Mouse (Mus musculus) limb, embryonic 15.5 days (tissue): ENCODE measurements around the gene Edn1. TPM values are rescaled to one million over a fixed set of nuclear protein-coding genes. Genes with fewer than 3 reads are reported as not detected.

ENCODE experiments used
- ATAC-seq: fragments of 200-750 bp; cut with Nextera tagmentation; 2 replicates; pipeline ENCODE4 v1.8.0; 2017; ENCODE audit warnings: low read depth, moderate TSS enrichment; ENCODE audit not compliant: insufficient number of reproducible peaks, low FRiP score, low TSS enrichment
- H3K27ac ChIP-seq: fragments of 300-500 bp; sonication (generic); 2 replicates; pipeline ENCODE4 v1.5.1; 2015; ENCODE audit warnings: moderate library complexity, mild to moderate bottlenecking, inconsistent platforms
- H3K27me3 ChIP-seq: fragments of 300-500 bp; sonication (generic); 2 replicates; pipeline ENCODE4 v1.6.1; 2015; ENCODE audit warnings: inconsistent platforms
- H3K36me3 ChIP-seq: fragments of 300-500 bp; sonication (generic); 2 replicates; pipeline ENCODE4 v1.6.1; 2015; ENCODE audit warnings: inconsistent platforms
- H3K4me1 ChIP-seq: fragments of 300-500 bp; sonication (generic); 2 replicates; pipeline ENCODE4 v1.6.1; 2015; ENCODE audit warnings: inconsistent platforms
- H3K4me2 ChIP-seq: fragments of 300-500 bp; sonication (generic); 2 replicates; pipeline ENCODE4 v1.6.1; 2015; ENCODE audit warnings: mild to moderate bottlenecking, inconsistent platforms
- H3K4me3 ChIP-seq: fragments of 300-500 bp; sonication (generic); 2 replicates; pipeline ENCODE4 v1.5.1; 2015; ENCODE audit warnings: mild to moderate bottlenecking, inconsistent platforms
- H3K9ac ChIP-seq: fragments of 300-500 bp; sonication (generic); 2 replicates; pipeline ENCODE4 v1.6.1; 2015; ENCODE audit warnings: inconsistent platforms
- H3K9me3 ChIP-seq: fragments of 300-500 bp; sonication (generic); 2 replicates; pipeline ENCODE4 v1.6.1; 2016; ENCODE audit warnings: inconsistent platforms
- WGBS: fragments of 180-500 bp; shearing (Covaris S2); methylation state at CpG from one replicate; pipeline ENCODE4 v1.1.7; 2015; 5-methylcytosine and 5-hydroxymethylcytosine counted together
- polyA plus RNA-seq: library from polyadenylated mRNA; unstranded; fragments of >200 nt; fragmentation: Nextera tagmentation; extraction: Ambion mirVana; gene quantifications from 2 replicates; pipeline ENCODE4 v1.2.1, GENCODE M21; 2015

The Edn1 gene
- polyA plus RNA-seq, 1 experiment from 2014 or later, result 5.9 TPM

GRCm38 (mm10) chr13:42298766-42299165, 2.5 kb upstream of the Edn1 start:
- Histone ChIP-seq H3K4me2 (no peak overlapping the region), H3K9me3 (no peaks in the 10 kb centered on the region), H3K4me1 (peaks cover 16% of the 10 kb centered on the region; the same call in 1 of the 2 replicates), H3K9ac (no peak overlapping the region), H3K27ac (peak overlapping the region; percentile 27; the same call in 1 of the 2 replicates), H3K27me3 (peaks cover 21% of the 10 kb centered on the region), H3K36me3 (no peaks in the 10 kb centered on the region), H3K4me3 (no peak overlapping the region)
- ATAC-seq, result no peak

DNA sequence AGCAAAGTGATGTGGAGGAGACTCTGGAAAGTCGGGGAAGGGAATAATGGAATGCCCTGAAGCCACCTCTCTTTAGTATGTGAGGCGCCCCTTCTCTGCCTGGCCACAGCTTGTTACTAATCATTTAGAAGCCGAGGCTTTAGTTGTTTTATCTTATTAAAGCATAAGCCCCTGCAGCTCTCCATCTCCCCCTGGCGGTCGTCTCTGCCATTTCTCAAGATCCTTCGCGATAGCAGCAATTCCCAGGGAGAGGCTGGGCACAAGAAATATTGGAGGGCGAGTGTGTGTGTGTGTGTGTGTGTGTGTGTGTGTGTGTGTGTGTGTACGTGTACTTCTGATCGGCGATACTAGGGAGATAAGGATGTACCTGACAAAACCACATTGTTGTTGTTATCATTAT, 709 bp upstream of the Edn1 start:
- Histone ChIP-seq H3K4me2 (peak overlapping the region; percentile 73), H3K9ac (no peak overlapping the region), H3K36me3 (no peaks in the 10 kb centered on the region), H3K9me3 (no peaks in the 10 kb centered on the region), H3K4me3 (peak overlapping the region; percentile 43), H3K27me3 (peaks cover 27% of the 10 kb centered on the region), H3K27ac (no peak overlapping the region), H3K4me1 (peaks cover 16% of the 10 kb centered on the region; the same call in 1 of the 2 replicates)
- ATAC-seq, result no peak
- WGBS, result 5% methylated on average over 11 of the region's 11 CpGs

DNA sequence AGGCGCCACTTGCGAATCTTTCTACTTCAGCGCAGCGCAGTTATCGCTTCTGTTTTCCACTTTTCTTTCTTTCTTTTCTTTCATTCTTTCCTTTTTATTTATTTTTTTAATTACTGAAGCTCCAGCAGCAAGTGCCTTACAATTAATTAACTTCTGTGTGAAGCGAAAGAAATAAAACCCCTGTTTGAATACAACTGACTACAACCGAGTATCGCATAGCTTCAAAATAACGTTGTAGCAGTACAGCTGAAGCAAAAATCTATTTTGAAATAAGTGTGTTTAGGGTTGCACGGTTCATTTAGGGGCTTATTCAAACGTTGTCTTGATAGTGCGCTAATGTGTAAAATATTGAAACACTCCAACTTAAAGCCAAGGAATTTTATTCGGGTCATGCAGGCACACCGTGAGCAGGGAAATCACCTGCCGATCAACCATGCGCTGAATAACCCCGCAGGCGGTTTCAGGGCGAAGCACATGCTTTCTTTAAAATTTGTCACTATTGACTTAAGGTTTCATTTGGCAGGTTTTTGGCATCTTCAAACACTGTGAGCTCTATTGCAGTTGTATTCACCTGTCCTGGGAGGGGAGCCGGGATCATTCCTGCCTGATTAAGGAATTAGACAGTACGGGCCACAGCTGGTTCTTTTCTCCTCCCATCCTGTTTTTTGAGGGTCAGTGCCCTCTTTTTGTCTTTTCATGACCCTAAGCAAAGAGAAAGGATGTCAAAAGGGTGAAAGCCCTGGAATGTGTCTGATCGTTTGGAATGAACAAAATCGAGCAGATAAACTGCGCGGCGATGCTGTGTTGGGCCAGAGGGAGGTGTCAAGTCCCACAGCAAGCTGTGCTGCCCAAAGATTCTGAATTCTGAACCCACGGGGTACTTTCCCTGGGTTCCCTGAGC, 935 bp downstream of the Edn1 start:
- WGBS, result 23% methylated on average over 27 of the region's 27 CpGs
- Histone ChIP-seq H3K9ac (peak overlapping the region; percentile 4; the same call in 1 of the 2 replicates), H3K27me3 (peaks cover 27% of the 10 kb centered on the region), H3K4me3 (peak overlapping the region; percentile 43), H3K4me1 (peaks cover 20% of the 10 kb centered on the region; the same call in 1 of the 2 replicates), H3K36me3 (no peaks in the 10 kb centered on the region), H3K4me2 (peak overlapping the region; percentile 73), H3K27ac (no peak overlapping the region), H3K9me3 (no peaks in the 10 kb centered on the region)
- ATAC-seq, result no peak

DNA sequence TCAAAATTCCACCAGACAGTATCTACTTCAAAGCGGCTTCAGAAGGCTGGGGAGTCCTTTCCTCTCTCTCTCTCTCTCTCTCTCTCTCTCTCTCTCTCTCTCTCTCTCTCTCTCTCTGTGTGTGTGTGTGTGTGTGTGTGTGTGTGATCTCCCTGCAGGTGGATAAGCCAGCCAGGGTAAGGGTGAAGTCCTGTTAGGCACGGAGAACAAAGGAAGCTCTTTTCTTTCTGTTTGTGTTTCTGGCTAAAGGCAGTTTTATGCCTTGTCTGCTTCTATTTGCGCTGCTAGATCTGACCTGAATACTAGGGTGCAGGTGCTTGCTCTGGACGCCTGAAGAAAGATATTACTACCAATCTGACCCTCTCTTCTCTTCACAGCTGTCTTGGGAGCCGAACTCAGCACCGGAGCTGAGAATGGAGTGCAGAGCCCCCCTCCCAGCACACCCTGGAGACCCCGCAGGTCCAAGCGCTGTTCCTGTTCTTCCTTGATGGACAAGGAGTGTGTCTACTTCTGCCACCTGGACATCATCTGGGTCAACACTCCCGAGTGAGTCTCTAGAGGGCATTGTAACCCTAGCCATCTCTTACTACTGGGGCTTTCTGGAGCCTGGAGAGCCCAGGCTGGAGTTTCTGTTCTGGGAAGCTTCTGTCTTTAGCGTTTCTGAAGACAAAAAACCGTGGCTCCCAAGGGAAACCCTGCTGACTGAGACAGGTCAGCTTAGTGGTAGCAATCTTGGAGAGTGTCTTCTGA, 2.1 kb downstream of the Edn1 start:
- peak overlapping the region; percentile 43; the same call in 1 of the 2 replicates for H3K4me3 ChIP-seq
- no peak for ATAC-seq
- H3K9me3 ChIP-seq, result no peaks in the 10 kb centered on the region
- no peak overlapping the region for H3K4me2 ChIP-seq
- H3K27ac ChIP-seq, result no peak overlapping the region
- H3K36me3 ChIP-seq, result no peaks in the 10 kb centered on the region
- H3K4me1 ChIP-seq, result peaks cover 17% of the 10 kb centered on the region; the same call in 1 of the 2 replicates
- no peak overlapping the region for H3K9ac ChIP-seq
- 45% methylated on average over 11 of the region's 11 CpGs for WGBS
- peaks cover 27% of the 10 kb centered on the region for H3K27me3 ChIP-seq

DNA sequence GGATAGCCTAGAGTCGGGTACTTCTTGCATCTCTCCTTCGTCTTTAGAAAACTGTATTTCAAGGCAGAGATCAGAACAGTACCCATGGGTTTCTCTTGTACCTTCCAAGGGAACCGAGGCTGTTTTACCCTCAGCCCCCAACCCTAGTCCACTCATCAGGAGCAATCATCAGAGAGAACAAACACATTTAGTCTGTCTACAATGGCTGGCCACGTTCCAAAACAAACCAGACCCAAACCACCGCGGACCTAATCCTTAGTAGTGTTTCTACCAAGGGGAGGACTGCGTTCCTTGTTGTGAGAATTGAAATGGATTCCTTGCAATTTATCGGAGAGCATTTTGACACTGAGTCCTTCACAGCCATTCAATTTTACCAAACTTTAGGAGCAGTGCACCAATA, 2.9 kb downstream of the Edn1 start:
- H3K4me1 ChIP-seq, result peaks cover 13% of the 10 kb centered on the region; the same call in 1 of the 2 replicates
- H3K36me3 ChIP-seq, result no peaks in the 10 kb centered on the region
- no peak for ATAC-seq
- 66% methylated on average over 8 of the region's 8 CpGs for WGBS
- H3K4me3 ChIP-seq, result no peak overlapping the region
- H3K9me3 ChIP-seq, result no peaks in the 10 kb centered on the region
- H3K9ac ChIP-seq, result no peak overlapping the region
- H3K27ac ChIP-seq, result no peak overlapping the region
- H3K27me3 ChIP-seq, result peaks cover 27% of the 10 kb centered on the region
- H3K4me2 ChIP-seq, result no peak overlapping the region

DNA sequence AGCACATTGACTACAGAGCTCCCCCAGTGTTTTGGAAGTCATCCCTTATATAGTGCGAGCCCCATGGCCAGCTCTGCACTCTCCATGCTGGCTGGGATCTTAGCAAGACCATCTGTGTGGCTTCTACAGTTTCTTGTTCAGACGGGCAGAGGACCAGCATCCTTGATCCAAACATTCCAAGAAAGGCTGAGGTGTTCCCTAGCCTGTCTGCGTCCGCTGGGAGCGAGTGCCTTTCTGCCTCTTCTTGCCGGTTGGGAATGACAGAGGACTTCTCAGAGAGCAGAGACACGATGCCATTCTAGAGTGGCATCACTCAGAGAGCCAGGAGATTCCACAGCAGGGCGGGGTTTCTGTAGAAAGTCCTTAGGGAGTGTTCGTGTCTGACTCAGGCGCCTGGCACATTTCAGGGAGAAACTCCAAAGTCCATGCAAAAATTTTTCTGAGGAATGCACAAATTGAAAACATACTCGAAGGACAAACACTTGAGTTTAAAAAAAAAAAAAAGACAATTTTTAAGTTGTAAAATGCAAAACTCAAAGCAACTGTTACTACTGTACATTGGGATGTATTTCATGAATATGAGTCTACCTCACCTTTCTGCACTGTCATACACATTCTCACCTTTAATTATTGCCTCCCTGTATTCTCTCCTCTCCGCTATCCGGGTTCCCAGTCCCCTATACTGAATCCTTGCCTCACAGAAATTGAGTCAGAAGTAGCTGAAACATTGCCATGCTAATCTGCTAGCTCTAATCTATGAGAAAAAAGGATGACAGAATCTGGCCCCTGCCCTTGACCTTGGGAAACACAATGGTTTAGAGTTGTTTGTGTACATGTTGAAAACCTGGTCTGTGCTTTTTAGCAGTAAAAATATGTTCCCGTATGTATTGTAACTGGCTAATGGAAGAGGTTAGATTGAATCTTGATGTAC, 5.9 kb downstream of the Edn1 start:
- no peak overlapping the region for H3K27ac ChIP-seq
- WGBS, result 59% methylated on average over 14 of the region's 14 CpGs
- no peak overlapping the region for H3K4me3 ChIP-seq
- H3K27me3 ChIP-seq, result peaks cover 21% of the 10 kb centered on the region
- ATAC-seq, result no peak
- no peak overlapping the region for H3K9ac ChIP-seq
- H3K4me2 ChIP-seq, result no peak overlapping the region
- no peaks in the 10 kb centered on the region for H3K36me3 ChIP-seq
- no peaks in the 10 kb centered on the region for H3K9me3 ChIP-seq
- peaks cover 13% of the 10 kb centered on the region for H3K4me1 ChIP-seq

GRCm38 (mm10) chr13:42308368-42309103, 7.3 kb downstream of the Edn1 start:
- 68% methylated on average over 16 of the region's 16 CpGs for WGBS
- Histone ChIP-seq H3K9ac (no peak overlapping the region), H3K4me3 (no peak overlapping the region), H3K27me3 (peaks cover 8% of the 10 kb centered on the region), H3K36me3 (no peaks in the 10 kb centered on the region), H3K4me2 (no peak overlapping the region), H3K4me1 (peaks cover 7% of the 10 kb centered on the region), H3K9me3 (no peaks in the 10 kb centered on the region), H3K27ac (no peak overlapping the region)
- no peak for ATAC-seq

GRCm38 (mm10) chr13:42309804-42310203, 8.5 kb downstream of the Edn1 start:
- Histone ChIP-seq H3K9me3 (no peaks in the 10 kb centered on the region), H3K4me3 (no peak overlapping the region), H3K36me3 (no peaks in the 10 kb centered on the region), H3K27me3 (no peaks in the 10 kb centered on the region), H3K4me1 (peaks cover 7% of the 10 kb centered on the region), H3K9ac (no peak overlapping the region), H3K4me2 (no peak overlapping the region), H3K27ac (no peak overlapping the region)
- WGBS, result 27% methylated on average over 11 of the region's 11 CpGs
- ATAC-seq, result no peak

DNA sequence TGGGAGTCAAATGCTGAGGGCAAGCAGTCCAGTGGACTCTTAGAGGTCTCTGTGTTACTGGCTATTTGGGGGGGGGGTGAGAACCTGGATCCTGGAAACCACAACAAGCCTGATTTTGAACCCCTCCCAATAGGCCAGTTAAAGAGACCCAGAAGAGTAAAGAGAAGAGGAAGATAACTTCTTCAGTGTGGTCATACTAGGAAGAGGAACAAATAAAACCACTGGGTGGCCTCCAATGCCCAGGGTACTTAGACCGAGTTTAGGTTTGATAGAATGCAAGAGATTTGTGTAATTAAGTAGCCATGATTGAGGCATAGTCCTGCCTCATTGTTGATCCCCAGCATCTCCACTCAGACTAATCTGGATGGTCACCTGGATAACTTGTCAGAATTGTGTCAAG, 14.4 kb downstream of the Edn1 start:
- Histone ChIP-seq H3K9me3 (no peaks in the 10 kb centered on the region), H3K36me3 (no peaks in the 10 kb centered on the region), H3K9ac (no peak overlapping the region), H3K27me3 (no peaks in the 10 kb centered on the region), H3K4me2 (no peak overlapping the region), H3K4me1 (no peaks in the 10 kb centered on the region), H3K27ac (no peak overlapping the region), H3K4me3 (no peak overlapping the region)
- 85% methylated on average over 1 of the region's 1 CpGs for WGBS
- no peak for ATAC-seq

DNA sequence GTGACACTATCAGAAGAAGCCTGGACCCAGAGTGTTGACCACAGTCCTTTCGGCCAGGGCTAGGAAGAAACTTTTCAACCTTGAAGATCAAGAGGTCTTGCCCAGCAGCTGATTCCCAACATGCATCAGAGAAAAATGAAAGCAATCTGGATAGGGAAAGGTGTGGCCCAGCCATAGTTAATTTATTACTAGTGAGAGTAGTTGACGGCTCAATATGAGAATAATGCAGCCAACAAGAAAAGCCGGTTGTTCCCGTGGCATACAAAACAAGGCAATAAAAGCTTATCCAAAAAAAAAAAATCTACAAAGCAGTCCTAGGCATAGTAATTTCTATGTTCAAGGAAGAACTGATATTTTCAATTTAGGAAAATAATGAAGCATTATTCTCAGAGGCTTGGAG, 16.5 kb downstream of the Edn1 start:
- no peaks in the 10 kb centered on the region for H3K36me3 ChIP-seq
- H3K27me3 ChIP-seq, result no peaks in the 10 kb centered on the region
- no peaks in the 10 kb centered on the region for H3K9me3 ChIP-seq
- no peak overlapping the region for H3K4me2 ChIP-seq
- WGBS, result 69% methylated on average over 4 of the region's 4 CpGs
- H3K9ac ChIP-seq, result no peak overlapping the region
- no peaks in the 10 kb centered on the region for H3K4me1 ChIP-seq
- H3K4me3 ChIP-seq, result no peak overlapping the region
- no peak overlapping the region for H3K27ac ChIP-seq
- ATAC-seq, result no peak

DNA sequence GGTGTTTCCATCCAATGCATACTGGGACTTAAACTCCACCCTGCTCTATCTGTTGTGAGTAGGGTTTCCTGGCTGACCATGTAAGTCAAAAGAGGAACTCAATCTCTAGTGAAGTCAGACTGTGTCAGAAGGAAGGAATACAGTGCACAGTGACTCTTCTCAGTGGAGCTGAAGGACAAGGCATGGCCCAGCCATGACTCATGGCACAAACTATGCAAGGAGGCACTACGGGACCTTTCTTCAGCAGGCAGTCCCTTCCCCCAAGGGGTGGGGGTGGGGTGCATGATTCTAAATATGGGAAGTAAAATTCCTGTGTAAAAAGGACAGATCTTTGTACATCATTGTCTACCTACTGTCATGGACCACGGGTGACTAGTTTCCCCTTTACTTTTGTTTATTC, 27.3 kb downstream of the Edn1 start:
- H3K4me2 ChIP-seq, result no peak overlapping the region
- H3K9me3 ChIP-seq, result no peaks in the 10 kb centered on the region
- no peak overlapping the region for H3K27ac ChIP-seq
- H3K27me3 ChIP-seq, result no peaks in the 10 kb centered on the region
- no peak overlapping the region for H3K9ac ChIP-seq
- no peaks in the 10 kb centered on the region for H3K36me3 ChIP-seq
- H3K4me3 ChIP-seq, result no peak overlapping the region
- ATAC-seq, result no peak
- WGBS, result 67% methylated on average over 2 of the region's 2 CpGs
- no peaks in the 10 kb centered on the region for H3K4me1 ChIP-seq
